Mouse (Mus musculus): ENCODE measurements around the gene Polr3h. TPM values are rescaled to one million over a fixed set of nuclear protein-coding genes. Genes with fewer than 3 reads are reported as not detected.

Gene Polr3h
- polyA plus RNA-seq, 1 experiment = 247 TPM

- no peak overlapping the region for H3ac ChIP-seq (ENCODE audit: control insufficient read depth, insufficient read length)
- no peaks in the 10 kb centered on the region for H3K27me3 ChIP-seq (ENCODE audit: control insufficient read depth, insufficient read depth, insufficient read length)
- H3K36me3 ChIP-seq (ENCODE audit: control insufficient read depth, insufficient read depth) = no peaks in the 10 kb centered on the region
- no peaks in the 10 kb centered on the region for H3K79me2 ChIP-seq (ENCODE audit: control insufficient read depth, insufficient read depth)
- no peak for TF ChIP-seq TCF12 (IDR thresholded peaks at IDR 0.05; ENCODE audit: insufficient read depth, poor library complexity, severe bottlenecking)
- TF ChIP-seq USF1 (IDR thresholded peaks at IDR 0.05; ENCODE audit: low read depth) = no peak
- peak; percentile 76 for TF ChIP-seq POLR2AphosphoS2 (IDR thresholded peaks at IDR 0.05; ENCODE audit: insufficient read length, low read depth)
- H3K4me3 ChIP-seq = no peak overlapping the region
- H3K4me2 ChIP-seq (ENCODE audit: low read depth) = no peak overlapping the region
Observed at GRCm38 (mm10) chr15:81949076-81949475, 23.0 kb upstream of the Polr3h start.

GRCm38 (mm10) chr15:81943176-81943749 lies 17.2 kb upstream of the Polr3h start:
- Histone ChIP-seq H3K79me2 (ENCODE audit: control insufficient read depth, insufficient read depth) (no peaks in the 10 kb centered on the region), H3K27me3 (ENCODE audit: control insufficient read depth, insufficient read depth, insufficient read length) (no peaks in the 10 kb centered on the region), H3K36me3 (ENCODE audit: control insufficient read depth, insufficient read depth) (no peaks in the 10 kb centered on the region), H3ac (ENCODE audit: control insufficient read depth, insufficient read length) (no peak overlapping the region), H3K4me2 (ENCODE audit: low read depth) (no peak overlapping the region), H3K4me3 (no peak overlapping the region)
- TF ChIP-seq CEBPB (IDR thresholded peaks at IDR 0.05; ENCODE audit: insufficient read depth, poor library complexity, severe bottlenecking) = no peak
- TF ChIP-seq USF1 (IDR thresholded peaks at IDR 0.05; ENCODE audit: low read depth) = no peak
- TF ChIP-seq SRF (IDR thresholded peaks at IDR 0.05; ENCODE audit: control insufficient read depth, insufficient read length, low read depth) = no peak
- TF ChIP-seq POLR2AphosphoS2 (IDR thresholded peaks at IDR 0.05; ENCODE audit: insufficient read length, low read depth) = no peak
- no peak for TF ChIP-seq E2F4 (IDR thresholded peaks at IDR 0.05; ENCODE audit: insufficient read depth)
- no peak for TF ChIP-seq MYOD1 (IDR thresholded peaks at IDR 0.05; ENCODE audit: control insufficient read depth in 1 of 3, insufficient read length in 2 of 3, low read depth in 2 of 3)
- TF ChIP-seq MYOG (IDR thresholded peaks at IDR 0.05; ENCODE audit: control insufficient read depth in 1 of 3, insufficient read depth in 1 of 3, insufficient read length in 2 of 3, low read depth in 2 of 3) = no peak
- TF ChIP-seq TCF12 (IDR thresholded peaks at IDR 0.05; ENCODE audit: insufficient read depth, poor library complexity, severe bottlenecking) = no peak
- TF ChIP-seq MAX (IDR thresholded peaks at IDR 0.05; ENCODE audit: low read depth) = no peak
- no peak for TF ChIP-seq POLR2A (IDR thresholded peaks at IDR 0.05; ENCODE audit: insufficient read length, low read depth)

GRCm38 (mm10) chr15:81941010-81941409 lies 15.0 kb upstream of the Polr3h start:
- no peak for TF ChIP-seq REST (IDR thresholded peaks at IDR 0.05; ENCODE audit: insufficient read depth, insufficient read length)
- TF ChIP-seq MAX (IDR thresholded peaks at IDR 0.05; ENCODE audit: low read depth) = no peak
- TF ChIP-seq POLR2A (IDR thresholded peaks at IDR 0.05; ENCODE audit: insufficient read length, low read depth) = no peak
- no peak for TF ChIP-seq USF1 (IDR thresholded peaks at IDR 0.05; ENCODE audit: low read depth)
- TF ChIP-seq CEBPB (IDR thresholded peaks at IDR 0.05; ENCODE audit: insufficient read depth, poor library complexity, severe bottlenecking) = no peak
- TF ChIP-seq E2F4 (IDR thresholded peaks at IDR 0.05; ENCODE audit: insufficient read depth) = no peak
- no peak for TF ChIP-seq MYOD1 (IDR thresholded peaks at IDR 0.05; ENCODE audit: control insufficient read depth in 1 of 3, insufficient read length in 2 of 3, low read depth in 2 of 3)
- TF ChIP-seq TCF12 (IDR thresholded peaks at IDR 0.05; ENCODE audit: insufficient read depth, poor library complexity, severe bottlenecking) = no peak
- TF ChIP-seq TCF3 (IDR thresholded peaks at IDR 0.05; ENCODE audit: insufficient read length, low read depth) = no peak
- no peak for TF ChIP-seq MYOG (IDR thresholded peaks at IDR 0.05; ENCODE audit: control insufficient read depth in 1 of 3, insufficient read depth in 1 of 3, insufficient read length in 2 of 3, low read depth in 2 of 3)
- TF ChIP-seq POLR2AphosphoS2 (IDR thresholded peaks at IDR 0.05; ENCODE audit: insufficient read length, low read depth) = no peak
- no peak for TF ChIP-seq SRF (IDR thresholded peaks at IDR 0.05; ENCODE audit: control insufficient read depth, insufficient read length, low read depth)
- Histone ChIP-seq H3K36me3 (ENCODE audit: control insufficient read depth, insufficient read depth) (no peaks in the 10 kb centered on the region), H3K4me2 (ENCODE audit: low read depth) (no peak overlapping the region), H3ac (ENCODE audit: control insufficient read depth, insufficient read length) (no peak overlapping the region), H3K27me3 (ENCODE audit: control insufficient read depth, insufficient read depth, insufficient read length) (no peaks in the 10 kb centered on the region), H3K4me3 (no peak overlapping the region), H3K79me2 (ENCODE audit: control insufficient read depth, insufficient read depth) (no peaks in the 10 kb centered on the region)

GRCm38 (mm10) chr15:81940219-81940618 lies 14.2 kb upstream of the Polr3h start:
- no peaks in the 10 kb centered on the region for H3K79me2 ChIP-seq (ENCODE audit: control insufficient read depth, insufficient read depth)
- no peaks in the 10 kb centered on the region for H3K36me3 ChIP-seq (ENCODE audit: control insufficient read depth, insufficient read depth)
- TF ChIP-seq E2F4 (IDR thresholded peaks at IDR 0.05; ENCODE audit: insufficient read depth) (no peak), POLR2A (IDR thresholded peaks at IDR 0.05; ENCODE audit: insufficient read length, low read depth) (no peak), MYOG (IDR thresholded peaks at IDR 0.05; ENCODE audit: control insufficient read depth in 1 of 3, insufficient read depth in 1 of 3, insufficient read length in 2 of 3, low read depth in 2 of 3) (no peak), SRF (IDR thresholded peaks at IDR 0.05; ENCODE audit: control insufficient read depth, insufficient read length, low read depth) (no peak), TCF3 (IDR thresholded peaks at IDR 0.05; ENCODE audit: insufficient read length, low read depth) (no peak), POLR2AphosphoS2 (IDR thresholded peaks at IDR 0.05; ENCODE audit: insufficient read length, low read depth) (no peak), REST (IDR thresholded peaks at IDR 0.05; ENCODE audit: insufficient read depth, insufficient read length) (no peak), TCF12 (IDR thresholded peaks at IDR 0.05; ENCODE audit: insufficient read depth, poor library complexity, severe bottlenecking) (no peak), CEBPB (IDR thresholded peaks at IDR 0.05; ENCODE audit: insufficient read depth, poor library complexity, severe bottlenecking) (no peak), MAX (IDR thresholded peaks at IDR 0.05; ENCODE audit: low read depth) (no peak), USF1 (IDR thresholded peaks at IDR 0.05; ENCODE audit: low read depth) (no peak), MYOD1 (IDR thresholded peaks at IDR 0.05; ENCODE audit: control insufficient read depth in 1 of 3, insufficient read length in 2 of 3, low read depth in 2 of 3) (no peak)
- H3ac ChIP-seq (ENCODE audit: control insufficient read depth, insufficient read length) = no peak overlapping the region
- no peak overlapping the region for H3K4me3 ChIP-seq
- no peak overlapping the region for H3K4me2 ChIP-seq (ENCODE audit: low read depth)
- H3K27me3 ChIP-seq (ENCODE audit: control insufficient read depth, insufficient read depth, insufficient read length) = no peaks in the 10 kb centered on the region

GRCm38 (mm10) chr15:81939774-81940173 lies 13.7 kb upstream of the Polr3h start:
- Histone ChIP-seq H3K36me3 (ENCODE audit: control insufficient read depth, insufficient read depth) (no peaks in the 10 kb centered on the region), H3K4me2 (ENCODE audit: low read depth) (peak overlapping the region; percentile 38), H3ac (ENCODE audit: control insufficient read depth, insufficient read length) (no peak overlapping the region)

More at GRCm38 (mm10) chr15:81939774-81940173, 13.7 kb upstream of the Polr3h start:
- Histone ChIP-seq H3K4me3 (no peak overlapping the region), H3K27me3 (ENCODE audit: control insufficient read depth, insufficient read depth, insufficient read length) (no peaks in the 10 kb centered on the region), H3K79me2 (ENCODE audit: control insufficient read depth, insufficient read depth) (no peaks in the 10 kb centered on the region)
- TF ChIP-seq CEBPB (IDR thresholded peaks at IDR 0.05; ENCODE audit: insufficient read depth, poor library complexity, severe bottlenecking) (no peak), USF1 (IDR thresholded peaks at IDR 0.05; ENCODE audit: low read depth) (no peak), TCF12 (IDR thresholded peaks at IDR 0.05; ENCODE audit: insufficient read depth, poor library complexity, severe bottlenecking) (no peak), MAX (IDR thresholded peaks at IDR 0.05; ENCODE audit: low read depth) (no peak), POLR2A (IDR thresholded peaks at IDR 0.05; ENCODE audit: insufficient read length, low read depth) (no peak), POLR2AphosphoS2 (IDR thresholded peaks at IDR 0.05; ENCODE audit: insufficient read length, low read depth) (no peak), MYOG (IDR thresholded peaks at IDR 0.05; ENCODE audit: control insufficient read depth in 1 of 3, insufficient read depth in 1 of 3, insufficient read length in 2 of 3, low read depth in 2 of 3) (no peak), SRF (IDR thresholded peaks at IDR 0.05; ENCODE audit: control insufficient read depth, insufficient read length, low read depth) (no peak), TCF3 (IDR thresholded peaks at IDR 0.05; ENCODE audit: insufficient read length, low read depth) (no peak), E2F4 (IDR thresholded peaks at IDR 0.05; ENCODE audit: insufficient read depth) (no peak)

Measured in myocyte (in vitro differentiated cells).